Mouse (Mus musculus) embryonic facial prominence, embryonic 15.5 days (tissue): ENCODE measurements around the gene Ube2c. TPM values are rescaled to one million over a fixed set of nuclear protein-coding genes. Genes with fewer than 3 reads are reported as not detected.

Experiments
- ATAC-seq: fragments of 200-750 bp; cut with Nextera tagmentation; 2 replicates; pipeline ENCODE4 v1.8.0; 2017; ENCODE audit warnings: low read depth, moderate TSS enrichment; ENCODE audit not compliant: insufficient number of reproducible peaks, low FRiP score, low TSS enrichment
- H3K27ac ChIP-seq: fragments of 300-500 bp; sonication (generic); replicated peaks from 2 replicates; pipeline ENCODE4 v1.5.1; 2015; ENCODE audit warnings: mild to moderate bottlenecking, inconsistent platforms
- H3K27me3 ChIP-seq: fragments of 300-500 bp; sonication (generic); 2 replicates; pipeline ENCODE4 v1.6.1; 2015; ENCODE audit warnings: inconsistent platforms
- H3K36me3 ChIP-seq: fragments of 300-500 bp; sonication (generic); 2 replicates; pipeline ENCODE4 v1.6.1; 2015; ENCODE audit warnings: mild to moderate bottlenecking, inconsistent platforms
- H3K4me1 ChIP-seq: fragments of 300-500 bp; sonication (generic); 2 replicates; pipeline ENCODE4 v1.6.1; 2015; ENCODE audit warnings: inconsistent platforms
- H3K4me2 ChIP-seq: fragments of 300-500 bp; sonication (generic); replicated peaks from 2 replicates; pipeline ENCODE4 v1.6.1; 2015; ENCODE audit warnings: mild to moderate bottlenecking, inconsistent platforms
- H3K4me3 ChIP-seq: fragments of 300-500 bp; sonication (generic); replicated peaks from 2 replicates; pipeline ENCODE4 v1.5.1; 2015; ENCODE audit warnings: mild to moderate bottlenecking, inconsistent platforms
- H3K9ac ChIP-seq: fragments of 300-500 bp; sonication (generic); 2 replicates; pipeline ENCODE4 v1.6.1; 2015; ENCODE audit warnings: inconsistent platforms
- H3K9me3 ChIP-seq: fragments of 300-500 bp; sonication (generic); replicated peaks from 2 replicates; pipeline ENCODE4 v1.6.1; 2016; ENCODE audit warnings: inconsistent platforms
- WGBS: fragments of 180-500 bp; shearing (Covaris S2); methylation state at CpG from one replicate; pipeline ENCODE4 v1.1.7; 2015; 5-methylcytosine and 5-hydroxymethylcytosine counted together
- polyA plus RNA-seq: library from polyadenylated mRNA; unstranded; fragments of >200 nt; fragmentation: Nextera tagmentation; extraction: Ambion mirVana; gene quantifications from 2 replicates; pipeline ENCODE4 v1.2.1, GENCODE M21; 2015

Ube2c gene
- polyA plus RNA-seq, 1 experiment from 2014 or later, result 302 TPM

DNA sequence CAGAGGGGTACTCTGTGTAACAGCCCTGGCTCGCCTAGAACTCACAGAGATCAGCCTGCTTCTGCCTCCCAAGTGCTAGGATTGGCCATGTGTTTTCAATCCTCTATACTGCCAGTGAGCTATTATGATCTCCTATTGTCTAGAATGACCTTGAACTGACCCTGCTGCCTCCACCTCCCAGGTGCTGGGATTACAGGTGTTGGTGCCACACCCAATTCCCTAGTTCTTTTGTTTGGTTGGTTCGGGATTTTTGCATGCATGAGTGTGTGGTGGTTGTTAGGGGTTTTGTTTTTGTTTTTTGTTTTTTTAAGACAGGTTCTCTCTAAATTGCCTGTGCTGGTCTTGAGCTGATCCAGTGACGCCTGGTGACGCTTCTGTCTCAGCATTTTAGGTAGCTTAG lies 54.3 kb downstream of the Ube2c start:
- H3K9ac ChIP-seq, result no peak overlapping the region
- peak overlapping the region; percentile 63 for H3K4me2 ChIP-seq
- peaks cover 17% of the 10 kb centered on the region for H3K4me1 ChIP-seq
- no peaks in the 10 kb centered on the region for H3K9me3 ChIP-seq
- H3K27me3 ChIP-seq, result no peaks in the 10 kb centered on the region
- H3K27ac ChIP-seq, result no peak overlapping the region
- H3K4me3 ChIP-seq, result no peak overlapping the region
- ATAC-seq, result no peak
- H3K36me3 ChIP-seq, result peaks cover 50% of the 10 kb centered on the region
- 85% methylated on average over 4 of the region's 4 CpGs for WGBS

GRCm38 (mm10) chr2:164825521-164825920 lies 55.8 kb downstream of the Ube2c start:
- no peaks in the 10 kb centered on the region for H3K9me3 ChIP-seq
- H3K4me1 ChIP-seq, result peaks cover 17% of the 10 kb centered on the region
- 93% methylated on average over 17 of the region's 17 CpGs for WGBS
- H3K4me3 ChIP-seq, result no peak overlapping the region
- H3K27me3 ChIP-seq, result no peaks in the 10 kb centered on the region
- H3K4me2 ChIP-seq, result no peak overlapping the region
- H3K9ac ChIP-seq, result no peak overlapping the region
- H3K36me3 ChIP-seq, result peaks cover 48% of the 10 kb centered on the region
- no peak overlapping the region for H3K27ac ChIP-seq
- no peak for ATAC-seq

GRCm38 (mm10) chr2:164827146-164827850 lies 57.6 kb downstream of the Ube2c start:
- ATAC-seq, result no peak
- WGBS, result 84% methylated on average over 16 of the region's 16 CpGs

More at GRCm38 (mm10) chr2:164827146-164827850, 57.6 kb downstream of the Ube2c start:
- Histone ChIP-seq H3K27ac (no peak overlapping the region), H3K4me2 (no peak overlapping the region), H3K27me3 (no peaks in the 10 kb centered on the region), H3K9me3 (no peaks in the 10 kb centered on the region), H3K4me1 (peaks cover 15% of the 10 kb centered on the region), H3K4me3 (no peak overlapping the region), H3K9ac (no peak overlapping the region), H3K36me3 (peaks cover 40% of the 10 kb centered on the region)

Other genes starting within 250 kb of the Ube2c start
- 47.5 and 73.4 TPM in 2 replicates for gene Wfdc2, start 207.5 kb upstream of the Ube2c start, polyA plus RNA-seq
- not detected in 2 replicates for gene Spint3, start 196.4 kb upstream of the Ube2c start, polyA plus RNA-seq
- gene Wfdc6a, start 184.5 kb upstream of the Ube2c start, polyA plus RNA-seq, result 0.22 and 0.27 TPM in 2 replicates
- not detected in 2 replicates for gene Eppin, start 176.3 kb upstream of the Ube2c start, polyA plus RNA-seq
- gene Wfdc6b, start 156.4 kb upstream of the Ube2c start, polyA plus RNA-seq, result not detected in 2 replicates
- not detected in 2 replicates for gene Wfdc8, start 156.3 kb upstream of the Ube2c start, polyA plus RNA-seq
- gene Wfdc16, start 131.1 kb upstream of the Ube2c start, polyA plus RNA-seq, result not detected in 2 replicates
- gene Wfdc10, start 113.9 kb upstream of the Ube2c start, polyA plus RNA-seq, result 1.5 and 2.8 TPM in 2 replicates
- gene Wfdc9, start 113.3 kb upstream of the Ube2c start, polyA plus RNA-seq, result not detected in 2 replicates
- not detected in 2 replicates for gene Wfdc11, start 95.8 kb upstream of the Ube2c start, polyA plus RNA-seq
- gene Wfdc13, start 84.8 kb upstream of the Ube2c start, polyA plus RNA-seq, result 0.16 and 0.71 TPM in 2 replicates
- gene Spint4, start 71.4 kb upstream of the Ube2c start, polyA plus RNA-seq, result not detected in 2 replicates
- not detected in 2 replicates for gene Spint5, start 54.6 kb upstream of the Ube2c start, polyA plus RNA-seq
- 2.2 and 3.2 TPM in 2 replicates for gene Wfdc3, start 24.0 kb upstream of the Ube2c start, polyA plus RNA-seq
- 66.3 and 67.5 TPM in 2 replicates for gene Dnttip1, start 23.9 kb upstream of the Ube2c start, polyA plus RNA-seq
- 383 and 528 TPM in 2 replicates for gene Tnnc2, start 10.1 kb downstream of the Ube2c start, polyA plus RNA-seq
- 37.1 and 37.3 TPM in 2 replicates for gene Snx21, start 15.9 kb downstream of the Ube2c start, polyA plus RNA-seq
- 20.7 and 20.9 TPM in 2 replicates for gene Acot8, start 35.0 kb downstream of the Ube2c start, polyA plus RNA-seq
- gene Zswim3, start 35.2 kb downstream of the Ube2c start, polyA plus RNA-seq, result 7.3 and 7.6 TPM in 2 replicates
- gene Zswim1, start 52.8 kb downstream of the Ube2c start, polyA plus RNA-seq, result 18.2 and 20.1 TPM in 2 replicates
- gene Spata25, start 58.6 kb downstream of the Ube2c start, polyA plus RNA-seq, result not detected in 2 replicates
- gene Ctsa, start 63.0 kb downstream of the Ube2c start, polyA plus RNA-seq, result 174 and 175 TPM in 2 replicates
- gene Neurl2, start 63.6 kb downstream of the Ube2c start, polyA plus RNA-seq, result 8.5 and 9.0 TPM in 2 replicates
- 66.8 and 77.0 TPM in 2 replicates for gene Pltp, start 87.8 kb downstream of the Ube2c start, polyA plus RNA-seq
- gene Pcif1, start 109.4 kb downstream of the Ube2c start, polyA plus RNA-seq, result 65.7 and 74.8 TPM in 2 replicates
- gene Zfp335, start 141.9 kb downstream of the Ube2c start, polyA plus RNA-seq, result 13.4 and 16.0 TPM in 2 replicates
- gene Mmp9, start 170.9 kb downstream of the Ube2c start, polyA plus RNA-seq, result 41.4 and 46.1 TPM in 2 replicates
- 0.72 and 0.85 TPM in 2 replicates for gene Slc12a5, start 190.9 kb downstream of the Ube2c start, polyA plus RNA-seq